Mouse (Mus musculus) heart, postnatal 36 days (tissue): ENCODE measurements at regions not wholly inside any gene's neighbourhood (a gene's known extent, or its start where the extent isn't known, plus 50 kb on each side); places are given as distances from the start of the nearest gene placed in this dataset.
"Not testable (repeated sequence)": the region's sequence is repeated elsewhere in the genome, so short reads cannot be mapped to it uniquely, and the experiment has no call there.

ENCODE experiments used
- DNase-seq, 2 experiments: peaks; one replicate each; pipeline ENCODE4 v3.0.0; 2021 to 2022
- intact Hi-C: fragments of 180-260 bp; cut with DNase I; formaldehyde crosslinking; loops from one replicate; pipeline ENCODE4 v1.15.1; 2025

- DNase-seq, intact Hi-C loops: not testable (repeated sequence)
Measured at GRCm38 (mm10) chr14:14478159-14478558, 77.1 kb downstream of the Olfr721-ps1 start.

- peak; percentile 7 to 26 for DNase-seq
- intact Hi-C loops = loop anchor here (1.0 to 2.0 kb wide), 3 partner anchors 381 to 503 kb away; no protein-coding TSS in a partner anchor
Measured at GRCm38 (mm10) chr14:14481840-14482239, 80.7 kb downstream of the Olfr721-ps1 start.

- DNase-seq = no peak
- intact Hi-C loops = no loop called here
Measured at GRCm38 (mm10) chr14:14486356-14486755, 85.3 kb downstream of the Olfr721-ps1 start.

- intact Hi-C loops = no loop called here
- no peak for DNase-seq
Measured at GRCm38 (mm10) chr14:14490501-14490900, 89.4 kb downstream of the Olfr721-ps1 start.

GRCm38 (mm10) chr14:14492041-14492440, 90.9 kb downstream of the Olfr721-ps1 start:
- intact Hi-C loops = no loop called here
- no peak for DNase-seq

- intact Hi-C loops = no loop called here
Measured at GRCm38 (mm10) chr14:14511927-14512326, 110.8 kb downstream of the Olfr721-ps1 start.

GRCm38 (mm10) chr14:14513056-14513455, 112.0 kb downstream of the Olfr721-ps1 start:
- no peak for DNase-seq
- intact Hi-C loops = no loop called here

More at GRCm38 (mm10) chr14:14511927-14512326, 110.8 kb downstream of the Olfr721-ps1 start:
- no peak for DNase-seq

GRCm38 (mm10) chr14:14513498-14513897, 112.4 kb downstream of the Olfr721-ps1 start:
- no peak for DNase-seq
- intact Hi-C loops = no loop called here

GRCm38 (mm10) chr14:14514440-14515172, 113.5 kb downstream of the Olfr721-ps1 start:
- intact Hi-C loops = no loop called here
- no peak for DNase-seq

- DNase-seq = no peak
- intact Hi-C loops = no loop called here
Measured at GRCm38 (mm10) chr14:14515363-14515762, 114.3 kb downstream of the Olfr721-ps1 start.

GRCm38 (mm10) chr14:14515918-14516317, 114.8 kb downstream of the Olfr721-ps1 start:
- DNase-seq = no peak
- intact Hi-C loops = no loop called here

GRCm38 (mm10) chr14:14518027-14518426, 116.9 kb downstream of the Olfr721-ps1 start:
- intact Hi-C loops = no loop called here

GRCm38 (mm10) chr14:14518841-14519240, 117.7 kb downstream of the Olfr721-ps1 start:
- no peak for DNase-seq
- intact Hi-C loops = no loop called here

More at GRCm38 (mm10) chr14:14518027-14518426, 116.9 kb downstream of the Olfr721-ps1 start:
- DNase-seq = no peak

GRCm38 (mm10) chr14:14520195-14520594, 119.1 kb downstream of the Olfr721-ps1 start:
- intact Hi-C loops = no loop called here
- DNase-seq = no peak

GRCm38 (mm10) chr14:14521331-14521730, 120.2 kb downstream of the Olfr721-ps1 start:
- intact Hi-C loops, DNase-seq: not testable (repeated sequence)

GRCm38 (mm10) chr14:14525225-14525624, 124.1 kb downstream of the Olfr721-ps1 start:
- DNase-seq = no peak
- intact Hi-C loops = no loop called here

GRCm38 (mm10) chr14:14528437-14528836, 127.3 kb downstream of the Olfr721-ps1 start:
- DNase-seq = no peak
- intact Hi-C loops = no loop called here

GRCm38 (mm10) chr14:14541206-14541605, 140.1 kb downstream of the Olfr721-ps1 start:
- intact Hi-C loops = no loop called here
- DNase-seq = no peak

- DNase-seq = no peak
- intact Hi-C loops = no loop called here
Measured at GRCm38 (mm10) chr14:14541705-14542104, 140.6 kb downstream of the Olfr721-ps1 start.

- no peak for DNase-seq
- intact Hi-C loops = no loop called here
Measured at GRCm38 (mm10) chr14:14544236-14544635, 143.1 kb downstream of the Olfr721-ps1 start.

- intact Hi-C loops = no loop called here
Measured at GRCm38 (mm10) chr14:14552201-14552600, 149.9 kb upstream of the Slc4a7 start.

GRCm38 (mm10) chr14:14574851-14575250, 127.2 kb upstream of the Slc4a7 start:
- intact Hi-C loops = no loop called here
- no peak for DNase-seq

More at GRCm38 (mm10) chr14:14552201-14552600, 149.9 kb upstream of the Slc4a7 start:
- no peak for DNase-seq
